Mouse (Mus musculus) right cerebral cortex, postnatal 14 days (tissue): ENCODE results near the gene Lpxn.

Experiments
- DNase-seq: peaks from one replicate; pipeline ENCODE4 v3.0.0; 2022

Gene Lpxn

DNA sequence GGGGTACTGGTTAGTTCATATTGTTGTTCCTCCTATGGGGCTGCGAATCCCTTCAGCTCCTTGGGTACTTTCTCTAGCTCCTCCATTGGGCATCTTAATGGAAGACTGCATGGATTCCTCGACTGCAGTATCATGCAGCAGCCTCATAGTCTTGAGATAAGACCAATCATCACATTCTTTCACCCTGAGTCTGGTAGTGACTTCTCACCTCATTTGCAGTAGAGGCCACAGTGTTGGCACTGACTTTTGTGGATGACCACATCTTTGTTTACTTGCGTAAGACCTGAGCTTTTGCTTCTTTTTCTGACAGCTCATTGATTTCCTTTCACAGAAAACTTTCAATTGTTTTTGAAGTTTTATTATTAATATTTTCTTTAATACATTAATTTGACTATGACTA lies 9.7 kb downstream of the Lpxn start:
- no peak for DNase-seq

- DNase-seq: no peak
These were observed 10.2 kb downstream of the Lpxn start for GRCm38 (mm10) chr19:12806214-12806613.

DNA sequence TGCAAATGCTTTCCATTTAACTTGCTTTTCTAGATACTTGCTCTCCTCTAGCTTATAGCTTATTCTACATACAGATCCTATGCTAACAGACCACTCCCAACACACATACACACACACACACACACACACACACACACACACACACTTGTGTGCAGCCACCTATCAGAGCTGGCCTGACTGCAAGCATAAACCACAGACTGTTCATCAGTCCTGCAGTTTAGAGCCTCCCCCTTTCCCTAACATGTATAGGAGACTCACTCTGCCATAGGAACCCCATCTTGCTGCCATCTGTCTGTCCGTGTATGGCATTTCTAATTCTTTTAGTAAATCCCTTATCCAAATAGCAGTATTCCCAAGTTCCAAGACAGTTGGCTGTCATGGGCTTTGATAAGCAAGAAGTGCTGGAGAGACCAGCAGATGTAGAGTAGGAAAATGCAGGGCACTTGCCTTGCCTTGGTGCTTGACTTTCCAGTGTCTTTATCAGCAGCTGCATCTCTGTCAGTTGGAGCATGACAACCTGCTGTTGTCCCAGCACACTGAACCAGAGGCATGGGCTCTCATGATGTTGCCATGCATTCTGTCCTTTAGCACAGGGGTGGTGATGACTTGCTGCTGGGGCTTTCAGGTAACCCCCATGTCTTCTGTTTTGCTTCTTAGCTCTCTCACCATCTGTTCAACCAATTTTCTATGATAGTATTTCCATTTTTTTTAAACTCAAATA lies 16.8 kb downstream of the Lpxn start:
- DNase-seq: no peak

- DNase-seq: no peak
These were observed 17.9 kb downstream of the Lpxn start for GRCm38 (mm10) chr19:12813883-12814282.

- no peak for DNase-seq
These were observed 22.5 kb downstream of the Lpxn start for GRCm38 (mm10) chr19:12818507-12818906.

DNA sequence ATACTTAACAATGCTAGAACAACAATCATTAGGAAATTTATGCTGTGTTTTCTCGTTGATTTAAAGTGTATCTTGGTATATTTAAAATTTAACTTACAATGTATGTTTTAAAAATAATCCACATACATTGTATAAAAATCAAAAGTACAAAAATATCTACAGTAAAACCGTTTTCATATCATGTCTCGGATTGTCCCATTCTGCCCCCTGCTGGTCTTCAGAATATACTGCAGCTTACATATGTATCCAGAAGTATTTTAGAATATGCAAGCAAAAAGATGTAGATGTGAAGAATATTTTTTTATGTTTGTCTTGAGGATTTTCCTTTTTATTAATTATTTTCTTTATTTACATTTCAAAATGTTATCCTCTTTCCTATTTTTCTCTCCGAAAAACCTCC lies 24.4 kb downstream of the Lpxn start:
- peak; percentile 12 for DNase-seq

DNA sequence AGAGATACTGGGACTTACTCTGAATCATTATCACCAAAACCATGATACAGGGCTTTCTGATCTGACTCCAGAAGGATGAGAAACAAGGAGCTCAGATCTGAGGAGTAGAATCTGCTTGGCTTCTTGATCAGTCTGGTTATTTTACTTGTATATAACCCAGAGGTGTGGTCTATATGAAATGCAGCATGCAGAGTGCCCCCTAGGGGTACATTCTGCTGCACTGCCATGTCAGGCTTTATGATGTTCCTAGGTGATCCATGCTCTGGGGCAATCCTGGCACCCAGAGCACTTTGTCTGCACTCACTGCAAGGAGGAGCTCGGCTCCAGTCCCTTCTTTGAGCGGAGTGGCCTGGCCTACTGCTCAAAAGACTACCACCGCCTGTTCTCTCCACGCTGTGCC lies 28.6 kb downstream of the Lpxn start:
- DNase-seq: no peak

GRCm38 (mm10) chr19:12830823-12831430 lies 34.9 kb downstream of the Lpxn start:
- DNase-seq: no peak

DNA sequence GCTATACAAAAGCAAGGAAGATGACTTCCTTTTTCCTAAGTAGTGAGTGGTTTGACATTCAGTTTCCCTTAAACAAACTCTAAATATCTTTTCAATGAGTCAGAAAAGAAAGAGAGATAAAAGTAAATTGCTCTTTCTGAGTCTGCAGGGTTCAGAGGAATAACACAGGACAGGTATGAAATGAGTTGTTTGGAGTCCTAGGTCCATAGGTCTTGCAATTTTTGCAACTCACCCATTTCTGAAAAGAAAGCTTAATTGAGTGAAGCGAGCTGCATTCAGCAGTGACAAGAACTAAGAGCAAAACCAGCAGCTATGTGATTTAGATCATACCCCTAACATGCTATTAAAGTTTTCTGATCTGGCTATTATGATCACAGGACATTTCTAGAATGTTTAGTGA lies 35.6 kb downstream of the Lpxn start:
- no peak for DNase-seq

GRCm38 (mm10) chr19:12833625-12834024 lies 37.6 kb downstream of the Lpxn start:
- no peak for DNase-seq

DNA sequence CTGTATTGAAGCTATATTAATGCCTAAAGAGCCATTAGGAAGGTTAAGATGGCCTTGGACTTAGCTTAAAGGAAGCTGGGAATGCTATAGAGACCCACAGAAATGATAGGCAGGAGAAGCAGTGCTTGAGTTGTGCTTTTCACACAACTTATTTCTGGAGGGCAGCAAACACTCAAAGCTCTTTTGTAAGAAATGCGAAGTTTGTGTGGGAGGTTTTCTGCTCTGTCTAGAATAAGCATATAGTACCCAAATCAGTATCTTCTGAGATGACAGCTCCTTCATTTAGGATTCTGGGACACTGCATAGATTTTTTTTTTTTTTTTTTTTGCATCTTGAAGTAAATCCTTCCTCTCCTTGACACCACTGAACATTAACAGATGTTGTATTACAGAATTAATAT lies 42.5 kb downstream of the Lpxn start:
- DNase-seq: no peak

DNA sequence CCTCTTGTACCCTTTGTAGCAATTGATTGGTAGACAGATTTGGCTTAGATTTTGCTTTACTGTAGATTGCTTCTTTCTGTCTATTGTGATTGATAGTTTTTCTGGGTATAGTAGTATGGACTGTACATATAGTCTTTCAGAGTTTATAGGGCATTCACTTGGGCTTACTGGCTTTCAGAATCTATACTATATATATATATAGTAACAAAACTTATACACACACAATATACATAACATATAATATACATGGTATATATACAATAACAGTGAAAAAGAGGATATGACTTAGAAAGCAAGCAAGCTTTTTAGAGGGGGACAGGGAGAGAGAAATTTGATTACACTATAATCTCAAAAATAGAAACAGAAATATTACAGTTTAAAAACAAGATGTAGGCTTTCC lies 50.4 kb downstream of the Lpxn start, which contains the start of gene Gm5244:
Gene Gm5244, plus strand, starts transcription at position 301 of the 400 bp plus-strand sequence.
- no peak for DNase-seq

GRCm38 (mm10) chr19:12856983-12857382 lies 61.0 kb downstream of the Lpxn start, which contains the start of gene Olfr1444:
Gene Olfr1444, plus strand, starts transcription at chr19:12857283.
- no peak for DNase-seq
